Mouse (Mus musculus) embryo, embryonic 11.5 days (tissue): ENCODE measurements around the gene Daam1.
"Not testable (repeated sequence)": the region's sequence is repeated elsewhere in the genome, so short reads cannot be mapped to it uniquely, and the experiment has no call there.

Experiments used
- DNase-seq: peaks from one replicate; pipeline ENCODE4 v3.0.0-alpha.2; 2012; ENCODE audit warnings: low read depth, low spot score

Daam1 gene

DNA sequence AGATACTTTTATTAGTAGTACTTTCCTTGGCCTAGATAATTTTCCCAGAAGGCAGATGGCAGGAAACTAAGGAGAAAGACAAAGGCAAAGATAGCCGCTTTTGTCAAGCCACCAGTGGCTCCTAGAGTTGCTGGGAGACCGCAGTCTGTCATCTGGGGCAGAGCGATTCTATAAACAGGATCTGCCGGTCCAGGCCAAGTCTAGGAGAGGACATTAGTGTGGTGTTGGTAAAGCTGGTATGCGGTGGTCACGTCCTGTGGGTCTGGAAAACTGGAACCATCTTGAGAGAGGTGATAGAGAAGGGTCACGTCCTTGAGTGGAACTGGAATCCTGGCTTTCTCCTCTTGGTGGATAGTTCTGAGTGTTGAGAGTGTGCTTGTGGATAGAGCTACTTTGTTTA, 3.2 kb downstream of the Daam1 start:
- DNase-seq = no peak

DNA sequence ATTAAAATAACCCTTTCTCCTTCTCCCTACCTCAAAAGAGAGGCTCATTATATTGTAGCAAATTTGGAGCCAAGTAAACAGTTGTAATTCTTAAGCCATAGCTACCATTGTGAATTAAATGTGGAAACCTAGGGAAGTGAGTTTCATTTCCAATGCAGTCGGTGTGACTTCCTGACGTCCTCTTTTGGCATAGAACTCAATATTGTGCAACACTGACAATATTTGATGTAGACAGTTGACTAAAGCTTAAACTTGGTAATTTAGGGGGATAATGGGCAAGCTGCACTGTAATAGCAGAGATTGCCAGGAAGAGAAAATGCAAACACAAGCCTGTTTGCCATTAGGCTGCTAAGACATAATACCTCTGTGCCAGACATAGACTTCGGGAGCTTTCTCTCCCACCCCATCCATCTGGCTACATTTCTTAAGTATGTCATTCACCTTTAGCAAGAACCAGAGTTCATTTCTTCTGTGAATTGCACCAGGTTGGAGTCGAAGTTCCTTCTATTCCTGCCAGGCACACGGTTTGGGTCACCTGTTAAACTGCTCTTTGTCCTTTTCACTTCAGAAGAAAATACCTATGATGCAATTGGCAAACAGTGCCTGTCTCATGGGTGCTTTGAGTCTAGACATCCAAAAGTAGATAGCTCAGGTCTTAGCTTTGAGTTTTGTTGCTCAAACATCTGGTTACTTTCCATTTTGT, 5.2 kb downstream of the Daam1 start:
- no peak for DNase-seq

DNA sequence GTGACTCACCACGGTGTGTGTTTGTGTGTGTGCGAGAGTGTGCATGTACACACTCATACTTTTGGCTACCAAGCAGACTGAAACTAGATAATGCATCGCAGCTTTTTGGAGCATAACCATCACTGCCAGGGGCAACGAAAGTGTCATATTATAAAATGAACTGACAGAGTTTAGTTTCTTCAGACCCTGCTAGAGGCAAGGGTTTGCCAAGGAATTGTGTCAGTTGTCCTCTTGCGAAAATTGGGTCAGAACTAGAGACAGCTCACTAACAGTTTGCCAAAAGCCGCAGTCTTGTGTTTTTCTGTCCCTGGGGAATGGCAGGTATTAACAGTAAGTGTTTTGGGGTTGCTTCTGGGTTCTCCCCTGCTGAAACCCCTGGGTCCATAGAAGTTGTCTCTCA, 5.9 kb downstream of the Daam1 start:
- DNase-seq = no peak

DNA sequence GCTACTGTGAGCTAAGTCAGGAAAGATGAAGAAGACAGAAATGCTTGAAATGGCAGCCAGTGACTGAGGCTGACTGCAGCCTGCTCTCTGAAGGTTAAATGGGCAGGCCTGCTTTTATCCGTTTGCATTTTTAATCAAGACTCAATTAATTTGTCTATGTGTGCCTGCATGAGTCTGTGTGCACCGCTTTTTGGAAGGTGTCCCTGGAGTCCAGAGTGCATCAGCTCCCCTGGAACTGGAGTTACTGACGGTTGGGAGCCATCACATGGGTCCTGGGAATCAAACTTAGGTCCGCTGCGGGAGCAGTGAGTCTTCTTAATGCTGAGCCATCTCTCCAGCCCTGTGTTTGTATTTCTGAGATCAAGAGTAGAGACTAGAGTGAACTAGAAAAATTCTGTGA, 6.7 kb downstream of the Daam1 start:
- no peak for DNase-seq

DNA sequence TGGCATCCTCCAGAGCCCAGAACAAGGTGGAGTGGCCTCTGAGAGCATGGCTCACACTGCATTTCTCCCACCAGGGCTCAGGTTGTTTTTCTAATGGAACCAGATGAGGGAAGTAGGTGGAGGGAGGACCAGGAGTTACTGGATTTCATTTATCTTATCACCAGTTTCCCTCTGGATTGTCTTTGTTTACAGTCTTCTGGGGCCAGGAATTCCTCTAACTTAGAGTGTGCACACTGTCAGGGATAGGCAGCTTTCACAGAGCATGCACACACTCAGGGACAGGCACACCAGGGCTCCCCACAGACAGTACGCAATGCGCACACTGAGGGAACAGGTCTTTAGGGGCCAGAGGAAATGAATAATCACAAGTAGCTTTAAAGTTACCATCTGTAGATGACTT, 7.4 kb downstream of the Daam1 start:
- DNase-seq = no peak

DNA sequence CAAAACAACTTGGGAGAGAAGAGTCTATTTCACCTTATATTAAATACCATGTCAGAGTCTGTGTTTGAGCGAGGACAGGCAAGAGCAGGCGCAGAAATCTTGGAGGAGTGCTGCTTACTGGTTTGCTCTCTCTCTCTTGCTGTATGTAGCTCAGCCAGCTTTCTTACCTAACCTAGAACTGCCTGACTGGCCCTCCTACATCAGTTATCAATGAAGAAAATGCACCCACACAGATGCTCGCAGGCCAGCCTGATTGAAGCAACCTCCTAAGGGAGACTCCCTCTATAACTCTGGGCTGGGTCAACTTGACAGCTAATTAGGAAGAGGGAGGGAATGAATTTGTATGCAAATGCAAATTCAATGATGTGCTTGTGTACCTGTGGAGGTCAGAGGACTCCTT, 8.8 kb downstream of the Daam1 start:
- no peak for DNase-seq

DNA sequence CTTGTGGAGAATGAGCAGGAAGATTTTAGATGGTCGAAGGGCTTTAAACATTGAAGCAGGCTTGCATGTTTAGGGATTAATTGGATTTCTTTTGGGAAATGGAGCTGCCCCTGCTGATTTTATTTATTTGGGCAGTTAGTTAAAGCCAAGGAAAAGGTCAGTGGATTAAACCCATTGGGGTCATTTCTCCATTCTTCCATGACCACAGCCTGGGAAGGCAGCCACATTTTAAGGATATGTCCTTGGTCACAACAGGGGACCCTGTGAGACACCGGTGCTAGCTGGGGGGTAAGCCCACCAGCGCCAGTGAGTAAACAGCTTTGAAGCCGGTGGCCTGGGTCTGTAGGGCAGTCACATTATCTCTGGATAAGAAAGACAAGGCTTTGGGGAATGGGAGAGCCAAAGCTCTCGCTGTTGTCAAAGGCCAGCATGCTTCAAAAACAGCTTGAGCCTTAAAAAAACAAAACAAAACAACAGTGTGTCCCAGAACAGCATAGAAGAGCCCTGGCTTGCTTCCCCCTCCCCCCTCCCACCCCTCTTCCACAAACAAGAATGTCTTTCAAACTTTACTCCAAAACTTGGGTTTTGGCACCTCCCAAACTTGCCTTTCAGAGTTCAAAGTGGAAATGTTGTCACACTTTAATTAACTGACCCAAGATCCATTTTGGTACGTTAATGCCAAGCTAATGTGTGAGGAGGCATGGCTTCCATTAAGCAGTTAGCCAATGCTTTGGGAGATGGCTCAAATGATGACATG, 9.7 kb downstream of the Daam1 start:
- DNase-seq = no peak

DNA sequence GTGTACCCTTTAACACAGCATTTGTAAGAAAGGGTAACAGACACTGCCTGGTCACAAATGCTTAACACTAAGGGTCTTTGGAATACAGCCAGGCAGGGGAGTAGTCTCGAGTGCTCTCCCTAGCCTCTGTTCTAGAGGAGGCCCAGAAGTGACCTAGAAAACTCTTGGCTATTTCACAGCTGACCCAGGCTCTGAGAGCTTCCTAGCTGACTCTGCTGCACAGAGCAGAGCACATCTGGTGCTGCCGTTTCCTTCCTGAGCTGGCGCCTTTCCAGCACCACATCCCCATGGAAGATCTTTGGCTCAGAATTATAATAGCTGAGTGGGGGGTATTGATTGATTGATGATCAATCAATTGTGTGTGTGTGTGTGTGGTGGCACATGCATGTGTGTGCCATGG, 11.1 kb downstream of the Daam1 start:
- DNase-seq = no peak

DNA sequence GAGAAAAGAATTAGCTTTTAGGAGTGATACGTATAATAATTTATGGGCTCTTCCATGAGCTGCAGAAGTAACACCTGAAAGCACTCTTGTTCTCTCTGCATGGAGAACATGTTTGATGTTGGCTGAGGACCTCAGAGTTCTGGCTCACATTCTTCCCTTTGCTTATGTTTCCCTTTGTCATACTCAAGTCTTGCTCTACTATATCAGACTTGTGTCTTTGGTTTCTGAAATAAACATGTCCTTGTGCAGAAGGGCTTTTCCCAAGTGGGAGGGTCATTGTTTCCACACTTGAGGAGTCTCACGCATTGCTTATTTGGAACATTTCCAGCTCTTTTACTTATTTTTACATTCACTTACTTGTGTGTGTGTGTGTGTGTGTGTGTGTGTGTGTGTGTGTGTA, 11.7 kb downstream of the Daam1 start:
- DNase-seq = no peak

DNA sequence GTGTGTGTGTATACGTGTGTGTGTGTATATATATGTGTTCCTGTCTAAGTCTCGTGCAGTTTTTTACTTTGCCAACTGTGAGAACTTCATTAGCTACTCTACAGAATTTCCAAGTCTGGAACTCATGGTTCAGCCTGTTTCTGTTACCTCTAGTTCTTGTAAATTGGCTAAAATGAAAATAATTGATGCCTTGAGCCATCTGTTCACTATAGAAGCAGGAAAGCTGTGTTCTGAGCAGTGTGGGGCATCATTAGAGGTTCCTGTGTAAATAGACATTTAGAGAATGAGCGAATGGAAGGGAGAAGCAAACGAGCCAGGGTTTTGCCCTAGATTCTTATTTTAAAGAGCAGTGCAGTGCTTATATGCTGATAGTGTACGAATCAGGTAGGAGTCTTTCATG, 14.6 kb downstream of the Daam1 start:
- DNase-seq = no peak

DNA sequence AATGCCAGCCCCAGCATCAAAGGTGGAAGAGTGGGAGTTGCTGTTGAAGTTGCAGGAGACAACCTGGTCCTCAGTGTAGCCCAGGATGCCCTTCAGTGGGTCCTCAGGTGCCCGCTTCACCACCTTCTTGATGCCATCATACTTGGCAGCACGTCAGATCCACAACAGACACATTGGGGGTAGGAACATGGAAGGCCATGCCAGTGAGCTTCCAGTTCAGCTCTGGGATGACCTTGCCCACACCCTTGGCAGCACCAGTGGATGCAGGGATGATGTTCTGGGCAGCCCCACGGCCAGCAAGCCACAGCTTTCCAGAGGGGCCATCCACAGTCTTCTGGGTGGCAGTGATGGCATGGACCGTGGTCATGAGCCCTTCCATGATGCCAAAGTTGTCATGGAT, 15.5 kb downstream of the Daam1 start:
- DNase-seq = not testable (repeated sequence)

DNA sequence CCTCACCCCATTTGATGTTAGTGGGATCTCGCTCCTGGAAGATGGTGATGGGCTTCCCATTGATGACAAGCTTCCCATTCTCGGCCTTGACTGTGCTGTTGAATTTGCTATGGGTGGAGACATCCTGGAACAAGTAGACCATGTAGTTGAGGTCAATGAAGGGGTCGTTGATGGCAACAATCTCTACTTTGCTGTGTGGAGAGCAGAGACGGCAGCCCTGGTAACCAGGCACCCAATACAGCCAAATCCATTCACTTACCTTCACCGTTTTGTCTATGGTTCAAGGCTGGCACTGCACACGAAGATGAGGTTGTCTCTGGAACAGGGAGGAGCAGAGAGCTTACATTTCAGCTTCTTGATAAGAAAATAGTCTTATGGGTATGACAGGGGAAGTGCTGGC, 16.1 kb downstream of the Daam1 start:
- not testable (repeated sequence) for DNase-seq

DNA sequence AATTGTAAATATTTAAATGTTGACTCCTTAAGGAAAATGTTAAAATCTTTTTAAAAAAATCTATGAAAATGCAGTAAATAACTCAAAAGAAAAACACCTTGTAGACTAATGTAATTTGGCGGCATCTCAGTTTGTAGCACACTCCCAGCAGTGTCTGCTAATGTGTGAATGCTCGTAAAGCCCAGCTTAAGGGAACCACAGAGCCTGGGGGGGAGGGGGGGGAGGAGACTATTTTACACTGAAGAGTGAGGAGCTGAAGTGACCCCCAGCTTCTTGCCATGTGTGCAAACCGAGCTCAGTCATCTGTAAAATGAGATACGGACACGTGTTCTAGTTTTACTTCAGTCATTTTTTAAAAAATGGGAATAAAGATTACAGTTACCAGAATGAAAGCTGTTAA, 16.7 kb downstream of the Daam1 start:
- DNase-seq = no peak

DNA sequence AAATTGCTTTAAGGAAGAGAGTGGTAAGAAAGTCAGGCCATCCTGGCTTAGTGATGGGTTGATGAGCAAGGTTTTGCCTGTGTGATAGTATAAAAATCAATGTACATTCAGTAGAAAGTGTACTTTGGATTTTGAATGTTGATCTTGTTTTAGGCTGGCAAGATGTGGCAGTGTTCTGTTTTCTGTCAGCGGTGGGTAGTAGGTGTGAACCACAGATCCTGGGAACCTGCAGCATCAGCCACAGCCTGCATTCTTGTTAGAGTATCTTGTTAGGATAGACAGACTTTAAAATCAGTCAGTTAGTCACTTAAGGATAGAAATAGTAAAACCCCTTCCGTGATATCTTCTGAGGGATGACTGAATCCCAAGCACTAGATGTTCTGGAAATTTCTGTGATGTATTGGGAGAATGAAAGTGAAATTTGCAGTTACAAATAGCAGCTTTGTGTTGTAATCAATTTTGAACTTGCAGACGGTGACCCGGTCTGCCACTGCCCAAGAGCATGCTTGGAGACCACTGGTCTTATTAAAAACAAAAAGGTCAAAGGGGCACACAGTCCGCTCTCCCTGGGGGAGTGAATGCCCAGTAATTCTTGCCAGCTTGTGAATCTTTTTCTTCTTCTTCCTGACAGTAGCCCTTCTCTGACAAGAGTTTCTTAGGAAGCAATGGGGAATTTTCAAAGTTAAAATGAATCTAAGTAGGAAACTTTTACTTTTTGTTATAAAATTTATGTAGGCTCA, 17.3 kb downstream of the Daam1 start:
- no peak for DNase-seq

DNA sequence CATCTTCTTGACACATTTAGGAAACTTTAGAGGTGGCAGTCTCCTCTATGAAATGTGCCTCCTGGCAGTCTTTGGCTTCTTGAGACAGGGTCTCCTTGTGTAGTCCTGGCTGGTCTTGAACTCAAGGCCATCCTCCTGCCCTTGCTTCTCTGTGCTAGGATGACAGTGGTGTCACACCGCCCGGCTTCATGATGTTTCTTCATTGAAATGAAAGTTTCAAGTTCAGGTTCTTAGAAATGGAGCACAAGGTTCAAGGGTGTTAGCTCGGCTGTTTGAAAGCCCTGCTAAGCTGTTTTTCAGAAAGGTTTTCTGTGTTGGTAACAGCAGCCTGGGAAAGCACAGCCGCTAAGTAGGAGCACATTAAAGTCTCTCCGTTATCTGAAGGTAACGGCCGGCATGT, 18.2 kb downstream of the Daam1 start:
- DNase-seq = no peak

DNA sequence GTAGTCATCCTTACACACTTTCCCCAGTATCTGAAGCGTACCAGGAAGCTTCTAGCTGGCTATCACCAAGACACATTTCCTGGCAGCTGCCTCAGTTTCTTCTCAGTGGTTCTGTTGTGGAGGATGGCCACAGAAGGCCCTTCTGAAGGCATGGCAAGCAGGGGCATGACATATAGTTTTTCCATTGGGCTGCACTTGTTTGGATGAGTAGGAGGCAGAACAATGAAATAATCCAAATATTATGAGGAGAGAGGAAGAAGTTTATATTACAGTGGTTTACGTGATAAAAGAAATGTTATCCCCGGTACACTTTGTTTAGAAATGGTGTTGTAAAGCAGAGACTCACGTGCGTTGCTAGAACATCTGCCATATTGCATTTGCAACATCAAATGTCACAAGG, 19.3 kb downstream of the Daam1 start:
- DNase-seq = no peak

DNA sequence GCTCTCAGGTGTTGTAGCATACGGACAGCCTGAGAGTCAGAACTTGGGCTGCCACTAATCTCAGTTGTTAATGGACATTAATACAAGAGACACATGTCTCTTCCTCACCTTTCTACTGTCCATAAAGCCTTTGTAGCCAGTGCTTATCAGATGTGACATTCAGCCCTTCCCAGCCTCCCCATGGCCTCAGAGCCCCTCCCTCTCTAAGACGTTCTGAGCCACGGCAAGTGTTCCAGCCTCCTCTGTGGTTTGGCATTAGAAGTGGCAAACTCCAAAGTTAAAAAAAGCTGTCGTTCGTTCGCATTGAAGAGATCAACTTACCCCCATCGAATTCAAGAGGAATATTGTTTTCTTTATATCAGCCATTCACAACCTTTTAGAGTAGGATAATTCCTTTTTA, 21.8 kb downstream of the Daam1 start:
- DNase-seq = no peak

DNA sequence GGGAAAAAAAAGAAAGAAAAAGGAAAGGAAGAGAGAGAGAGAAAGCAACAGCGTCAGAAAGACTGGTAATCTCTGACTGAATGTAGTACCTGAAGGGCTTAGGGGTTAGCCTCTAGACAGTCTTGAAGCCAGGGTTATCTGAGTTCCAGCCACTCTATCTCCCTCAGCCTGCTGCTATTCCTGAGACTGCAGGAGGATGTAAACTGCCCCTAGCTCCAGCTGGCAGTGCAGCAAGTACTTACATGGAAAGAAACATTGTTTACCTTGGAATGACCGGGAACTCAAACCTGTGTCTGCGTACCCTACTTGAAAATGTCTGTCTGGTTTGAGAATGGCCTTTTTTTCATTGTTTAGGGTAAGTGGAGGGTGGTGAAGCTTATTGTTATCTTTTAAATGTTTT, 22.8 kb downstream of the Daam1 start:
- no peak for DNase-seq

DNA sequence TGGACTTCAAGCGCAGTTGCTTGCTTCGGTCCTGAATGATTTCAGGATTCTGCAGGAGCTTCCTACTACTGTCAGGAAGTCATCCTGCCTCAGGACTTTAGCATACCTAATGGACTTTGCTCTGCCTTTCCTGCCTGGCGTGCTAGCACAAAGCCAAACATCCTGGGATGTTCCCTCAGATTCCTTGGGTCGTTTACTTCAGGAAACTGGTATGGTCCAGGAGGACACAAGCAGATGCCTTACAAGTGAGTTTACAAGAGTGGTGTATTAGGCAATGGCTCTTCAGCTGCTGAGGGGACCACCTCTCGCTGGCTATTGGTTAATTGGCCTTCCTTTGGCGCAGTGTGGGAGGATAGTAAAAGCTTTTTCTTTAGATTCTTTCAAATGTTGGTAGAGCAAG, 23.3 kb downstream of the Daam1 start:
- no peak for DNase-seq

DNA sequence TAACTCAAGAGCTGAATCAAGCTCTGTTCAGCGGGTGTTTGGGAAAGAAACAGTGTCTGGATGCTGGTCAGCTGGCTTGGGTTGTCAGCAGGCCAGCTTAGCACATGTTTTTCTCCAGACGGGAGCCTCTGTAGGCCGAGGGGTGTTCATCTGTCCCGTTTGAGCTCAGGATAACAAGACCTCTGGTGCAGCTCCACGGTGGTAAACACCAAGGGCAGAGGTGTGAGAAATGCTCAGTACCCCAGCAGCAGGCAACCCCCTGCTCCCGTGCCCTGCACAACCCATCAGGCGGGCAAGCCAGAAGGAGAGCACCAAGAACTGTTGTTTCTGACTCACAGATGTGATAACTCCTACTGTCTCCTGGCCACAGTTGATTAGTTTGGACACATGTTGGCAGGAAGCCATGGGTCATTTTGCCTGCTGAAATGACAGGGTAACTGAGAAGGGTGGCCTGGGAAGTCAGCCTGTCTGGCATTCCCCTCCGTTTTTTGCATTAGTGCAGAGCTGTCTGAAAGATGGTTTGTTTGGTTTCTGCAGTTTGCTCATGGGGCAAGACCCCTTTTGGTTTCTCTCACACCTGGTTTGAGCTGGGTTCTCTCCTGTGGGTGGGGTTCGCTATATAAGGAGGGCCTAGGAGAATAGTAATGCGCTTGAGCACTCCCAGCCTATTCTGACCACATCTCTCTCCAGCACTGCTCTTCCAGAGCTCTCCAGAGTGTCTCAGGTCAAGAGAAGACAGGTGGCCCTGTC, 25.0 kb downstream of the Daam1 start:
- peak; percentile 26 for DNase-seq

DNA sequence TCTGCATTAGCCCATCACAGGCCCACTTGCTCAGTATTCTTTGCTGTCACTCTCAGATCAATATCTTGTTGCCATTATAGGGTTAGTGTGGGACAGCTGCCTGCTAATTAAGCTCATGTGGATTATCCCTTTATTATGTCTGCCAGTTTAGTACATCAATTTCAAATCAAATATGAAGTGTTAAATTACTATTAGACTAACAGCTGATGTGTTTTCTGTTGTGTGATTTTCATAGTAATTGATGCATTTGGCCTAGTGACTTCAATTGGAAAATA, 25.5 kb downstream of the Daam1 start:
- no peak for DNase-seq

DNA sequence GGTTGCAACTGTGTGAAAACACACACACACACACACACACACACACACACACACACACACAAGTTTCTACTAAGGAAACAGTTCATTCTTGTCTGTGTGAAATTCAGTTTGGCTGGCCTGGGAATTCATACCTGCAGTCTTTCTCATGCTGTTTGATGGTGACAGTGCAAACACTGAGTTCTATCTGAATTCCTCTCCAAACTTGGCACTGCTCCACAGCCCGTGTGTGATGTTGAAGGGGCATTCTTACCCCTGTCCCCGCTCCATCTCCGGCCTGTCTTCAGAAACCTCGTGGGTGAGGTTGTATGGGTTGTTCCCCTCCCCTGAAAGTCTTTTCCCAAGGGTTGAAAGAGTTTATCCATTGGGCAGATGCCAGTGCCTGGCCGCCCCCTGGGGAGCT, 28.2 kb downstream of the Daam1 start:
- DNase-seq = no peak
